Mouse (Mus musculus): ENCODE data around the gene Scn4b. TPM values are rescaled to one million over a fixed set of nuclear protein-coding genes. Genes with fewer than 3 reads are reported as not detected.
A peak's percentile ranks its signal among the peaks of the same experiment; 100 is the strongest.

Scn4b gene
- polyA plus RNA-seq, 1 experiment from 2014 or later = 0.12 TPM

DNA sequence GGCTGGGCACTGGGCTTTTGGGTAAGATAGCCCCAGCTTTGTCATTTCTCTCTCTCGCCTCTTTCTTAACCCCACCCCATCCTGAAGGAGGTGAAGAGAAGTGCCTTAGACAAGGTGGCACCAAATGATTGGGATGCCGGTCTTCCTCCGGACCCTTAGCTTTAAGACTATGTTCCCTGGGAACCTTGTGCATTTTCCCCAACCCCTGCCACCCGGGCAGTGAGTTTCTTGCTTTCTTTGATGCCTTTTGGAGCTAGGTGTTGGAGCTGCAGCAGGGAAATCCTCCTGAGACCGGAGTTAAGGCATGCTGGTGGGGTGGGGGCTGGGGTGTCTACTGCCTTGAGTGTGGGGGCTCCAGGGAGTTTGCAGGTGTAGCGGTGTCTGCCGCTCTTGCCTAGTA is 887 bp downstream of the Scn4b start:
- DNase-seq (ENCODE audit: low spot score) (no peak), ATAC-seq (ENCODE audit: insufficient read depth, low FRiP score, low TSS enrichment) (no peak)
- Histone ChIP-seq H3K27ac (ENCODE audit: low read depth, low read length) (no peak overlapping the region), H3K9me3 (ENCODE audit: control insufficient read depth, low read length) (no peaks in the 10 kb centered on the region), H3K36me3 (ENCODE audit: control insufficient read depth, insufficient read depth, low read length) (no peaks in the 10 kb centered on the region), H3K4me3 (ENCODE audit: low read depth, low read length) (peak overlapping the region; percentile 47), H3K9ac (ENCODE audit: low read length) (no peak overlapping the region), H3K4me1 (ENCODE audit: control insufficient read depth, insufficient read depth, low read length) (0 out of 2 replicates have a peak, but pooled peaks cover 3% of the 10 kb centered on the region), H3K4me2 (ENCODE audit: low read depth) (peak overlapping the region; percentile 90), H3K27me3 (ENCODE audit: control insufficient read depth, insufficient read depth, low read length) (peaks cover 40% of the 10 kb centered on the region)
- WGBS = 4% methylated on average over 7 of the region's 7 CpGs

DNA sequence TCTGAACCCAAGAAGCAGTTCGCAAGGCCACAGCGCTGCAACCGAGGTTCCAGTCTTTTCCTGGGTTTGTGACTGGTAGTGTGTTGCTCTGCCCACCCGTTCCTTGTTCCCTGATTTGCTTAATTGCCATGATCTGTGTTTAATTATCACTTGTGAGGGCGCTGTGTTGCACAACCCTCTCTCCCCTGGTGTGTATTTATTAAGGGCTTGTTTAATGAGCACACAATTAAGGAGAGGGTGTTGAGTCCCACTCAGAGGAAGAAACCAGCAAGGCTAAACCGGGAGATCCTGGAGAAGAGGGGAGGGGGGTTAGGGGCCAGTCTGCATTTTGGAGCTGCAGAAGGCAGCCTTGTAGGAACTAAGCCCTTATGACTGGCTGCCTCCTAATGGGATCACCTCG is 2.8 kb downstream of the Scn4b start:
- no peak overlapping the region for H3K4me2 ChIP-seq (ENCODE audit: low read depth)
- no peaks in the 10 kb centered on the region for H3K36me3 ChIP-seq (ENCODE audit: control insufficient read depth, insufficient read depth, low read length)
- H3K4me1 ChIP-seq (ENCODE audit: control insufficient read depth, insufficient read depth, low read length) = peaks cover 6% of the 10 kb centered on the region; the same call in 1 of the 2 replicates
- DNase-seq (ENCODE audit: low spot score) (no peak), ATAC-seq (ENCODE audit: insufficient read depth, low FRiP score, low TSS enrichment) (no peak)
- H3K9me3 ChIP-seq (ENCODE audit: control insufficient read depth, low read length) = no peaks in the 10 kb centered on the region
- WGBS = 53% methylated on average over 7 of the region's 7 CpGs
- H3K9ac ChIP-seq (ENCODE audit: low read length) = no peak overlapping the region
- no peak overlapping the region for H3K27ac ChIP-seq (ENCODE audit: low read depth, low read length)
- peaks cover 44% of the 10 kb centered on the region for H3K27me3 ChIP-seq (ENCODE audit: control insufficient read depth, insufficient read depth, low read length)
- no peak overlapping the region for H3K4me3 ChIP-seq (ENCODE audit: low read depth, low read length)

DNA sequence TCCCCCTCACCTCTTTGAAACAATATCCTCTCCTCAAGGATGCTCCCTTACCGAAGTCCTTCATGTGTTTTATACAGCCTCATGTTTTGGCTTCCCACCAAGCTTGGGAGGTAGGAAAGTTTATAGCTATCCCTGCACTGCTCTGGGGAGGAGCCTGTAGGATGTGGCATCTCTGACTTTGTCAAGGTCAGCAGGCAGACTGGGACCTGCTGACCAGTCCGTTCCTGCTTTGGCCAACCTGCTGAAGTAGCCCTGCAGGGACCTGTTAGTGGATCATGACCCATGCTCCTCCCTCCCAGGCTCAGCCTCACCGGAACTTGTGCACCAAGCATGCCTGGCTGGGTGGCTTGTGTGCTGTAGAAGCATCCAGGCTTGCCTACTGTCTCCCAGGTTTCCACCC is 4.5 kb downstream of the Scn4b start:
- Histone ChIP-seq H3K9me3 (ENCODE audit: control insufficient read depth, low read length) (no peaks in the 10 kb centered on the region), H3K27ac (ENCODE audit: low read depth, low read length) (no peak overlapping the region), H3K9ac (ENCODE audit: low read length) (no peak overlapping the region), H3K36me3 (ENCODE audit: control insufficient read depth, insufficient read depth, low read length) (no peaks in the 10 kb centered on the region), H3K4me2 (ENCODE audit: low read depth) (no peak overlapping the region), H3K4me3 (ENCODE audit: low read depth, low read length) (no peak overlapping the region), H3K27me3 (ENCODE audit: control insufficient read depth, insufficient read depth, low read length) (peaks cover 33% of the 10 kb centered on the region), H3K4me1 (ENCODE audit: control insufficient read depth, insufficient read depth, low read length) (peaks cover 4% of the 10 kb centered on the region; the same call in 1 of the 2 replicates)
- ATAC-seq (ENCODE audit: insufficient read depth, low FRiP score, low TSS enrichment) (no peak), DNase-seq (ENCODE audit: low spot score) (no peak)
- WGBS = 54% methylated on average over 3 of the region's 3 CpGs

DNA sequence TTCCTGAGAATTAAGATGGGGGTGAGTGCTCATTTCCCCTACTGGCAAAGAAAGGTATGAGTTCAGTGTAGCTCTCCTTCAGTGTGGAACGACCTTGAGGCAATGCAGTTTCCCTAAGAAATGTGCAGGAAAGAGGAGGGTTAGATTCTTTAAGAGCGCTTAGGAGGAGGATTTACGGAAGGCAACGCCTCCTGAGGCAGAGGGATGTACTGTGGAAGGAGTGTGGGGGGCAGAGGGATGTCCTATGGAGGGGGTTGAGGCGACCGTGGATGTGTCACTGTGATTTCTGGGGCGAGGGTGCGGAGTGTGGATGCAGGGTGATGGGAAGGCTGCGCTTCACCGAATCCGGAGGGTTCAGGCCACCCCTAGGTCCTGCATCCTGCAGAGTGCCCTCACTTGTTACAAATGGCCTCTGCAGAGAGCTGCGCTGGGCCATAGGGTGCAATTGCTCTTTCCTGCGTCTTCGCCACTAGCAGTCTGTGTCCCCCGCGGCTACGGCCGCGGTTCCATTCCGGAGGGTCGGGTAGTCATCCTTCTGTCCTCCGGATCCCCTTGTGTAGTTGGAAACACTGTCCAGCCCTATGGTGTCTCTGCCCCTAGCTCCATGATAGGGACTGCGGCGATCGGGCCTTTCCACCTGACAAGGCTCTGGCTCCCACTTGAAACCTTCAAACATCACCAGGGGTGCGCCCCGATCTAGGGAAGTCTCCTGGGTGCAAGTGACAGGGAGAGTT is 7.5 kb downstream of the Scn4b start:
- WGBS = 3% methylated on average over 27 of the region's 27 CpGs
- Histone ChIP-seq H3K27ac (ENCODE audit: low read depth, low read length) (no peak overlapping the region), H3K4me1 (ENCODE audit: control insufficient read depth, insufficient read depth, low read length) (peaks cover 4% of the 10 kb centered on the region; the same call in 1 of the 2 replicates), H3K9ac (ENCODE audit: low read length) (peak overlapping the region; percentile 37), H3K4me2 (ENCODE audit: low read depth) (peak overlapping the region; percentile 60), H3K36me3 (ENCODE audit: control insufficient read depth, insufficient read depth, low read length) (no peaks in the 10 kb centered on the region), H3K27me3 (ENCODE audit: control insufficient read depth, insufficient read depth, low read length) (peaks cover 4% of the 10 kb centered on the region; the same call in 1 of the 2 replicates), H3K9me3 (ENCODE audit: control insufficient read depth, low read length) (no peaks in the 10 kb centered on the region), H3K4me3 (ENCODE audit: low read depth, low read length) (peak overlapping the region; percentile 24)
- DNase-seq (ENCODE audit: low spot score) (peak; percentile 25), ATAC-seq (ENCODE audit: insufficient read depth, low FRiP score, low TSS enrichment) (no peak; the same call in 1 of the 2 replicates)

DNA sequence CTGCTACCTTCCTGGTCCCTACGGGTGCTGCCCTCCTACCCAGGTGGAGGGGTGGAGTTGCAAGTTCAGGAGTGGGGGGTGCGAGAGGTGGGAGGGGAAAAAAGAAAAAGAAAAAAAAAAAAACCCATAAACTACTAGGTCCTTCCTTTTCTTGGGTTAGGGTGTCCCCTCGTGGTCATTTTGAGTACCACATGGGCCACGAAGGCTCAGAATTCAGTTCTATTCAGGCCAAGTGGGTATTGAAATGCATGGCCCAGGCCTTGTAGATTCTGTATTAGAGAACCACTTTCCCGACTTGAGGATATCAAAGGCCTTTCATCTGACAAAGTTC is 8.0 kb downstream of the Scn4b start:
- Histone ChIP-seq H3K9ac (ENCODE audit: low read length) (no peak overlapping the region), H3K4me1 (ENCODE audit: control insufficient read depth, insufficient read depth, low read length) (peaks cover 4% of the 10 kb centered on the region; the same call in 1 of the 2 replicates), H3K4me2 (ENCODE audit: low read depth) (peak overlapping the region; percentile 60), H3K36me3 (ENCODE audit: control insufficient read depth, insufficient read depth, low read length) (no peaks in the 10 kb centered on the region), H3K4me3 (ENCODE audit: low read depth, low read length) (peak overlapping the region; percentile 24), H3K27me3 (ENCODE audit: control insufficient read depth, insufficient read depth, low read length) (peaks cover 4% of the 10 kb centered on the region; the same call in 1 of the 2 replicates), H3K9me3 (ENCODE audit: control insufficient read depth, low read length) (no peaks in the 10 kb centered on the region), H3K27ac (ENCODE audit: low read depth, low read length) (no peak overlapping the region)
- DNase-seq (ENCODE audit: low spot score) (peak; percentile 79), ATAC-seq (ENCODE audit: insufficient read depth, low FRiP score, low TSS enrichment) (no peak)
- 2% methylated on average over 5 of the region's 5 CpGs for WGBS

DNA sequence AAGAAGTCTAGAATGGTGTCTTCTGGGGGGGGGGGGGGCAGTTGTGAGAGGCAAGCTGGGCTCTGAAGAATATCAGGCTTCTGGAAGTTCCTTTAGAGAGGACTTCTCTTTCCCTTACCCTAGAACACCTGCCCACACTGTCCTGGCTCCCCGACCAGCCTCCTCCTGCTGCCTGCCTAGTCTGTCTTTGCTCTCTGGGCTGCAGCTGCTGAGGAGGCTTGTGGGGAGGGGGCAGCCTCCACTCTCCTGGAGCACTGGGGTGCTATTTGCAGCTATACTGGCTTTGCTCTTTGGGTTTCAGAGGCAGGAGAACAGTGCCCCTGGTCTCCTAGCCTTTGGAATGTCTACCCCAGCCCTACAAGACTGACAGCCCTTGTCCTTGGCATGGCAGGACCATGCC is 12.7 kb downstream of the Scn4b start:
- peaks cover 1% of the 10 kb centered on the region; the same call in 1 of the 2 replicates for H3K4me1 ChIP-seq (ENCODE audit: control insufficient read depth, insufficient read depth, low read length)
- peaks cover under 1% of the 10 kb centered on the region; the same call in 1 of the 2 replicates for H3K27me3 ChIP-seq (ENCODE audit: control insufficient read depth, insufficient read depth, low read length)
- H3K4me2 ChIP-seq (ENCODE audit: low read depth) = no peak overlapping the region
- no peak overlapping the region for H3K9ac ChIP-seq (ENCODE audit: low read length)
- no peak for ATAC-seq (ENCODE audit: insufficient read depth, low FRiP score, low TSS enrichment)
- H3K36me3 ChIP-seq (ENCODE audit: control insufficient read depth, insufficient read depth, low read length) = no peaks in the 10 kb centered on the region
- 81% methylated on average over 1 of the region's 1 CpGs for WGBS
- DNase-seq (ENCODE audit: low spot score) = no peak
- no peaks in the 10 kb centered on the region for H3K9me3 ChIP-seq (ENCODE audit: control insufficient read depth, low read length)
- no peak overlapping the region for H3K27ac ChIP-seq (ENCODE audit: low read depth, low read length)
- H3K4me3 ChIP-seq (ENCODE audit: low read depth, low read length) = no peak overlapping the region

DNA sequence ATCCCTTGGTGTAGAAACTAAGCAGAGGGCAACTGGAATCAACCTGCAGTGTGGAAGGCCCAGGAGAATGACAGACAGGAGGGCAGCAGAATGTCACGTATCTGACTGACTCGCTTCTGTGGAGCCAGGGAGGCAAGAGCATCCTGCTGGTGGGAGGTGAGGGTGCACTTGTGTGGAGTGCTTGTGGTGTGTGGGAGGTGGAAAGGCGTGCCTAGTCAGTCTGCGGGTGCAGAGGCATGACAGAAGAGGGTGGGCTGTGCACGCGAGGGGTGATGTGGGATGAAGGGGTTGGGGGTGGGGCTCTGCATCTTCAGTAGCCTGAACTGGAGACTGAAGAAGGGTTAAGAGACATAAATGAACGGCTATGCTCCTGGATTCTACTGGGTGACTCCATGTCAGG is 15.2 kb downstream of the Scn4b start:
- no peak overlapping the region for H3K27ac ChIP-seq (ENCODE audit: low read depth, low read length)
- no peak overlapping the region for H3K4me3 ChIP-seq (ENCODE audit: low read depth, low read length)
- H3K4me2 ChIP-seq (ENCODE audit: low read depth) = no peak overlapping the region
- H3K9ac ChIP-seq (ENCODE audit: low read length) = no peak overlapping the region
- no peaks in the 10 kb centered on the region for H3K4me1 ChIP-seq (ENCODE audit: control insufficient read depth, insufficient read depth, low read length)
- no peaks in the 10 kb centered on the region for H3K27me3 ChIP-seq (ENCODE audit: control insufficient read depth, insufficient read depth, low read length)
- H3K36me3 ChIP-seq (ENCODE audit: control insufficient read depth, insufficient read depth, low read length) = no peaks in the 10 kb centered on the region
- DNase-seq (ENCODE audit: low spot score) (no peak), ATAC-seq (ENCODE audit: insufficient read depth, low FRiP score, low TSS enrichment) (no peak)
- no peaks in the 10 kb centered on the region for H3K9me3 ChIP-seq (ENCODE audit: control insufficient read depth, low read length)
- 79% methylated on average over 7 of the region's 7 CpGs for WGBS

DNA sequence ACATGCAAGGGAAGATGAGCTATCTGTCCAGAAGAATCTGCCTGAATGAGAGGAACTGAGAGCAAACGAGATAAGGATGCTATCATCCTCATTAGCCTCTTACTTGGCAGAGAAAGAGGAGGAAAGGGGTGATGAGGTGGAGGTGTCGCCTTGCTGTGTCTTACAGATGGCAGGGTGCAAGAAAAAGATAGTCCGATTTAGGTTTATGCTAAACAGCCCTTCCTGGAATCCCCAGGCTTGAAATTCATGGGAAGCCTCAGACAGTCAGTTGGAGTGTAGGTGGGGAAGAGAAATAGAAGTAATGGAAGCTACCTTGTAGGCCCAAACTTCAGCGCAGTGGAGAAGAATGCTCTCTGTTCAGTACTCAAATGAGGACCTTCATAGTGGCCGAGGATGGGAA is 29.7 kb downstream of the Scn4b start:
- no peak overlapping the region for H3K4me2 ChIP-seq (ENCODE audit: low read depth)
- H3K4me3 ChIP-seq (ENCODE audit: low read depth, low read length) = no peak overlapping the region
- no peaks in the 10 kb centered on the region for H3K27me3 ChIP-seq (ENCODE audit: control insufficient read depth, insufficient read depth, low read length)
- WGBS = 79% methylated on average over 5 of the region's 5 CpGs
- H3K27ac ChIP-seq (ENCODE audit: low read depth, low read length) = no peak overlapping the region
- ATAC-seq (ENCODE audit: insufficient read depth, low FRiP score, low TSS enrichment) = no peak
- H3K36me3 ChIP-seq (ENCODE audit: control insufficient read depth, insufficient read depth, low read length) = no peaks in the 10 kb centered on the region
- H3K4me1 ChIP-seq (ENCODE audit: control insufficient read depth, insufficient read depth, low read length) = no peaks in the 10 kb centered on the region
- H3K9me3 ChIP-seq (ENCODE audit: control insufficient read depth, low read length) = no peaks in the 10 kb centered on the region
- no peak for DNase-seq (ENCODE audit: low spot score)
- no peak overlapping the region for H3K9ac ChIP-seq (ENCODE audit: low read length)

DNA sequence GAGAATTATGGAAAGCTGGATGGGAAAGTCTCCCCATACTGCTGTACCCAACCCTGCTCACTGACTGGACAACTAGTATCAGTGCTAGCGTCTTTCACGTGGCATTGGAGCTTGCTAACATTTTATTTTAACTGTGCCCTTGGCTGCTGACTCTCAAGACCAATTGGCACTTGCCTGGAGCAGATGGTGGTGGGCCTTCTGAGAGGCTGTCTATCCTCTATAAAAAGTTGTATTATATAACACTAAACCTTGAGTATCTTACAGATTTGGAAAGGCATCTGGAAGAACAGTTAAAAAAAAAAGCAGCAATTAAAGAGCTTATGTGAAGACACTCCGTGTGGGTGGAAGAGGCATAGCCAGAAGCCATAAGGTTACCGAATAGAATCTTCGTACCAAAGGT is 32.0 kb downstream of the Scn4b start:
- DNase-seq (ENCODE audit: low spot score) = no peak
- ATAC-seq (ENCODE audit: insufficient read depth, low FRiP score, low TSS enrichment) = no peak
- 90% methylated on average over 5 of the region's 5 CpGs for WGBS
- H3K9me3 ChIP-seq (ENCODE audit: control insufficient read depth, low read length) = no peaks in the 10 kb centered on the region
- H3K4me3 ChIP-seq (ENCODE audit: low read depth, low read length) = no peak overlapping the region
- H3K4me1 ChIP-seq (ENCODE audit: control insufficient read depth, insufficient read depth, low read length) = no peaks in the 10 kb centered on the region
- no peaks in the 10 kb centered on the region for H3K27me3 ChIP-seq (ENCODE audit: control insufficient read depth, insufficient read depth, low read length)
- H3K36me3 ChIP-seq (ENCODE audit: control insufficient read depth, insufficient read depth, low read length) = no peaks in the 10 kb centered on the region
- no peak overlapping the region for H3K27ac ChIP-seq (ENCODE audit: low read depth, low read length)
- H3K9ac ChIP-seq (ENCODE audit: low read length) = no peak overlapping the region
- no peak overlapping the region for H3K4me2 ChIP-seq (ENCODE audit: low read depth)

Measured in neural tube, embryonic 11.5 days (tissue).